Mouse (Mus musculus) liver, embryonic 14.5 days (tissue): Measurements from ENCODE around the gene Mup16.
"Not testable (repeated sequence)": the region's sequence is repeated elsewhere in the genome, so short reads cannot be mapped to it uniquely, and the experiment has no call there.

ENCODE experiments used
- CTCF ChIP-seq: IDR thresholded peaks from 2 replicates; pipeline ENCODE4 v1.5.1; 2016; ENCODE audit warnings: antibody characterized with exemption, low read depth, control low read depth
- EP300 ChIP-seq: IDR thresholded peaks from 2 replicates; pipeline ENCODE4 v1.6.1; 2016; ENCODE audit warnings: antibody characterized with exemption, low read depth

DNA sequence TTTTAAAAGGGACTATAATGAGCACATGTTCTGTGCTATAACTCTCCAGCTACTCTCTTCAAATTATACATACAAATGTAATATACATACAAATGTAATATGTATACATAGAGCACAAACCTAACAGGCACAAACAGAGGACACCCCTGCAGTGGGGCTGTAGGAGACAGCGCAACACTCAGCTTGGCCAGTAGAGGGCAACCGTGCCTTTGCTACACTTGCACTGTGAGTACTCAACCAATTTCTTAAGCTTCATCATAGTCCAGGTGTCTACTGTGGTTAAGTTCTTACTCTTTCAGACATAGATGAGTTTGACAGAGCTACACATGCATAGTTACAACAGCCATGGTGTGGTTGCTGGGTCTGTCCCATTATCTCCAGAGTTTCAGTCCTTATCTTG, 36.6 kb upstream of the Mup16 start:
- TF ChIP-seq CTCF, result peak; percentile 40
- TF ChIP-seq EP300, result not testable (repeated sequence)
